Mouse (Mus musculus) bone marrow, adult 2 months (tissue): Measurements from ENCODE around the gene Cpe.

ENCODE experiments used
- CTCF ChIP-seq: fragments of 200-500 bp; IDR thresholded peaks from 2 replicates; pipeline ENCODE4 v1.5.1; 2011; ENCODE audit warnings: low read length, control low read depth; ENCODE audit not compliant: control insufficient read depth, insufficient read depth
- POLR2A ChIP-seq: fragments of 200-500 bp; IDR thresholded peaks from 2 replicates; pipeline ENCODE4 v1.6.1; 2011; ENCODE audit warnings: low read depth, mild to moderate bottlenecking, control low read depth, low read length, borderline replicate concordance; ENCODE audit not compliant: control insufficient read depth

- TF ChIP-seq CTCF (no peak), POLR2A (no peak)
Observed at GRCm38 (mm10) chr8:64736767-64737323, 44.0 kb upstream of the Cpe start.
